Mouse (Mus musculus) Muller cell, postnatal 12 days (primary cell): ENCODE results near the gene Kdm3a.

ENCODE experiments used
- DNase-seq: peaks from one replicate; pipeline ENCODE4 v3.0.0-alpha.2; 2015; ENCODE audit errors: inconsistent ontology term

The Kdm3a gene

GRCm38 (mm10) chr6:71632829-71633662, at the start of gene Kdm3a:
Gene Kdm3a, minus strand, starts transcription at chr6:71632990.
- peak; percentile 100 for DNase-seq

- no peak for DNase-seq
Observed at GRCm38 (mm10) chr6:71678891-71679290, 46.1 kb upstream of the Kdm3a start.

GRCm38 (mm10) chr6:71673166-71673565, 40.4 kb upstream of the Kdm3a start:
- DNase-seq, result no peak

- DNase-seq, result peak; percentile 97
Observed at GRCm38 (mm10) chr6:71664511-71664910, 31.7 kb upstream of the Kdm3a start.

GRCm38 (mm10) chr6:71658290-71658689, 25.5 kb upstream of the Kdm3a start:
- DNase-seq, result no peak

GRCm38 (mm10) chr6:71655835-71656234, 23.0 kb upstream of the Kdm3a start:
- DNase-seq, result no peak

- no peak for DNase-seq
Observed at GRCm38 (mm10) chr6:71651868-71652267, 19.1 kb upstream of the Kdm3a start.

GRCm38 (mm10) chr6:71632486-71632828, 333 bp downstream of the Kdm3a start:
- DNase-seq, result no peak

GRCm38 (mm10) chr6:71631706-71632461, 906 bp downstream of the Kdm3a start:
- DNase-seq, result peak; percentile 52

GRCm38 (mm10) chr6:71631196-71631595, 1.6 kb downstream of the Kdm3a start:
- no peak for DNase-seq

GRCm38 (mm10) chr6:71627325-71627724, 5.5 kb downstream of the Kdm3a start:
- DNase-seq, result no peak

GRCm38 (mm10) chr6:71625984-71626383, 6.8 kb downstream of the Kdm3a start:
- DNase-seq, result no peak

- no peak for DNase-seq
Observed at GRCm38 (mm10) chr6:71624723-71625122, 8.1 kb downstream of the Kdm3a start.

GRCm38 (mm10) chr6:71621981-71622380, 10.8 kb downstream of the Kdm3a start:
- no peak for DNase-seq

GRCm38 (mm10) chr6:71621551-71621950, 11.2 kb downstream of the Kdm3a start:
- DNase-seq, result no peak

GRCm38 (mm10) chr6:71616959-71617358, 15.8 kb downstream of the Kdm3a start:
- DNase-seq, result no peak

GRCm38 (mm10) chr6:71613225-71613624, 19.6 kb downstream of the Kdm3a start:
- DNase-seq, result no peak

GRCm38 (mm10) chr6:71609968-71610367, 22.8 kb downstream of the Kdm3a start:
- no peak for DNase-seq

- no peak for DNase-seq
Observed at GRCm38 (mm10) chr6:71608994-71609393, 23.8 kb downstream of the Kdm3a start.

GRCm38 (mm10) chr6:71607756-71608155, 25.0 kb downstream of the Kdm3a start:
- no peak for DNase-seq

GRCm38 (mm10) chr6:71590154-71590553, 42.6 kb downstream of the Kdm3a start:
- no peak for DNase-seq

- DNase-seq, result no peak
Observed at GRCm38 (mm10) chr6:71589401-71589800, 43.4 kb downstream of the Kdm3a start.

- no peak for DNase-seq
Observed at GRCm38 (mm10) chr6:71583198-71583597, 49.6 kb downstream of the Kdm3a start.
